Mouse (Mus musculus) cerebellum, adult 2 months (tissue): ENCODE data around the gene Foxk1. TPM values are rescaled to one million over a fixed set of nuclear protein-coding genes. Genes with fewer than 3 reads are reported as not detected.
A peak's percentile ranks its signal among the peaks of the same experiment; 100 is the strongest.

Experiments used
- DNase-seq, 2 experiments: peaks; one replicate each; pipeline ENCODE4 v3.0.0; 2021
- H3K27ac ChIP-seq: fragments of 200-500 bp; 2 replicates; pipeline ENCODE4 v1.5.1; 2012; ENCODE audit warnings: low read length, control low read depth, inconsistent platforms; ENCODE audit not compliant: insufficient read depth
- H3K27me3 ChIP-seq: fragments of 200-500 bp; 2 replicates; pipeline ENCODE4 v1.6.1; 2012; ENCODE audit warnings: inconsistent platforms, mild to moderate bottlenecking, low read length, moderate library complexity; ENCODE audit not compliant: control insufficient read depth, insufficient read depth
- H3K4me1 ChIP-seq: fragments of 200-500 bp; 2 replicates; pipeline ENCODE4 v1.6.1; 2011; ENCODE audit warnings: low read length; ENCODE audit not compliant: control insufficient read depth, insufficient read depth
- H3K4me3 ChIP-seq: fragments of 200-500 bp; replicated peaks from 2 replicates; pipeline ENCODE3; 2011; ENCODE audit warnings: mild to moderate bottlenecking, low read depth, low read length, control low read depth; ENCODE audit not compliant: insufficient read depth
- CTCF ChIP-seq: fragments of 200-500 bp; IDR thresholded peaks from 2 replicates; pipeline ENCODE4 v1.5.1; 2011; ENCODE audit warnings: low read depth, mild to moderate bottlenecking, control low read depth, low read length, moderate library complexity, borderline replicate concordance; ENCODE audit not compliant: insufficient read depth
- POLR2A ChIP-seq: fragments of 200-500 bp; IDR thresholded peaks from 2 replicates; pipeline ENCODE4 v1.6.1; 2011; ENCODE audit warnings: low read length, control low read depth, borderline replicate concordance; ENCODE audit not compliant: insufficient read depth
- WGBS: fragments of 180-500 bp; shearing (Covaris S2); methylation state at CpG from one replicate; pipeline ENCODE4 v1.1.7; 2018; 5-methylcytosine and 5-hydroxymethylcytosine counted together
- polyA plus RNA-seq: library from polyadenylated mRNA; depleted of rRNA; stranded (reverse); fragments of >200 nt; gene quantifications from 2 replicates; pipeline ENCODE4 v1.2.3, GENCODE M21; 2012; rRNA removed

The Foxk1 gene
- polyA plus RNA-seq, 1 experiment = 14.2 TPM

DNA sequence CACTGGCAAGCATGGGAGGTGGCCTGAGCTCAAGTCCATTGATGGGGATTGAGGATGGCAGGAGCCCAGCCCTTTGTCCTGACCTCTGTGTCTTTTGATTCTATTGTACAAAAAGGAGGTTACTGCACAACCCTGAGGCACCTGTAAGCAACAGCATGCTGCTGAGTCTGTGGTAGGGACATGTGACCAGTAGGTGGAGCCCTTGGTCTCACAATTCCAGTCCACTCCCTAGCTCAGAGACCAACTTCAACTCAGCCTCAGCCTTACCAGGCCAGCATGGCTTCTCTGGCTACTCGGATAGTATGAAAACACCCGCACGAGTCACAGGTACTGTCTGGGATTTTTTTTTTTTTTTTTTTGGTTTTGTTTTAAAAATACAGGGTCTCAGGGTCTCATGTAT is 101.1 kb downstream of the Foxk1 start:
- peak; percentile 98 for TF ChIP-seq CTCF
- TF ChIP-seq POLR2A = no peak
- DNase-seq = peak; percentile 89 to 90
- Histone ChIP-seq H3K4me3 (no peak overlapping the region), H3K27me3 (no peaks in the 10 kb centered on the region), H3K27ac (no peak overlapping the region), H3K4me1 (peaks cover 24% of the 10 kb centered on the region)
- WGBS = 1% methylated on average over 3 of the region's 3 CpGs

DNA sequence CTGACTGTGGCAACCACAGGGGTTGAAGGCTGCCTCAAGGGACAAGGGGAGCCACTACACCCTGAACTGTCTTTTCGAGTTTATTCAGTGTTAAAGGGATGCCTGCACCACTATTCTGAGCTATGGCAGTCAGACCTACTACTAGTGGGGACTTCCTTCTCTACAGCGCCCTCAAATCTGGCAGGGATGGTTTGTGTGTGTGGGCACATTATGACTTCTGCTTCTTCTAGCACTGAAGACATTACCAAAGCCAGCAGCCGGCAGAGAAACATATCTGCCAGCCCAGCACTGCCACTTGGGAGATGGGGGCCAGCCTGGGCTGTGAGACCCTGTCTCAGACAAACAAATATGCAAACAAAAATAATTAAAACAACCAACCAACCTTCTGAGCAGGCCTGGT is 102.9 kb downstream of the Foxk1 start:
- no peak for TF ChIP-seq POLR2A
- TF ChIP-seq CTCF = no peak
- Histone ChIP-seq H3K4me1 (peaks cover 35% of the 10 kb centered on the region), H3K4me3 (no peak overlapping the region), H3K27ac (no peak overlapping the region), H3K27me3 (no peaks in the 10 kb centered on the region)
- no peak for DNase-seq
- 67% methylated on average over 3 of the region's 3 CpGs for WGBS

DNA sequence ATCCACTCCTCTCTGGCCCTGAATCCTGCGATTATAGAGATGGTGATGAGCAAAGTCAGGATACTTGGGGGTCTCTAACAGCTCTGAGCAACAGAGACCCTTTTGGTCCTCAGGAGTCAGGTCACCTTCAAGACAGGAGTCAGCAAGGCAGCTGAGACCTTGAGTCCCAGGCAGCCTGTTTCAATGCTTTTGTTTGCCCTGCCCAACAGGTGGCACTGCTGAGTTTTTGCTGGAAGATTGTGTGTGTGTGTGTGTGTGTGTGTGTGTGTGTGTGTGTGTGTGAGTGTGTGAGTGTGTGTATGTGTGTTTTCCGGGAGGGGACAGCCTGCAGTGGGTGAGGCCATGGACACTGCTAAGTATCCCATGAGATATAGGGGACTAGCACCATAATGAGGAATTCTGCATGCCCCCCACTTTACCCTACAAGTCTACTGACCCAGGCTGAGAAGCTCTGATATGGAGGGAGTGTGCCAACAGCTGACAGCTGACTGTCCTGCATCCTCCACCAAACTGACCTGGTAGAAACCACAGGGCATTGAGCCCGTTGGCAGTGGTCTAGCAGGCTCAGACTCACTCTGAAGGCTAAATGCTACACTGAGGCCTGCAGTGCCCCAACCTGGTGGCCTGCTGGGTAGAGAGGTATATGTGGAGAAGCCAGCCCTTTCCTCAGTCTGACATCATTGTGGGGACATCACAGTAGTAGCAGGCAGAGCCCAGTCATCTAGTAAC is 104.6 kb downstream of the Foxk1 start:
- 67% methylated on average over 3 of the region's 3 CpGs for WGBS
- no peak for DNase-seq

DNA sequence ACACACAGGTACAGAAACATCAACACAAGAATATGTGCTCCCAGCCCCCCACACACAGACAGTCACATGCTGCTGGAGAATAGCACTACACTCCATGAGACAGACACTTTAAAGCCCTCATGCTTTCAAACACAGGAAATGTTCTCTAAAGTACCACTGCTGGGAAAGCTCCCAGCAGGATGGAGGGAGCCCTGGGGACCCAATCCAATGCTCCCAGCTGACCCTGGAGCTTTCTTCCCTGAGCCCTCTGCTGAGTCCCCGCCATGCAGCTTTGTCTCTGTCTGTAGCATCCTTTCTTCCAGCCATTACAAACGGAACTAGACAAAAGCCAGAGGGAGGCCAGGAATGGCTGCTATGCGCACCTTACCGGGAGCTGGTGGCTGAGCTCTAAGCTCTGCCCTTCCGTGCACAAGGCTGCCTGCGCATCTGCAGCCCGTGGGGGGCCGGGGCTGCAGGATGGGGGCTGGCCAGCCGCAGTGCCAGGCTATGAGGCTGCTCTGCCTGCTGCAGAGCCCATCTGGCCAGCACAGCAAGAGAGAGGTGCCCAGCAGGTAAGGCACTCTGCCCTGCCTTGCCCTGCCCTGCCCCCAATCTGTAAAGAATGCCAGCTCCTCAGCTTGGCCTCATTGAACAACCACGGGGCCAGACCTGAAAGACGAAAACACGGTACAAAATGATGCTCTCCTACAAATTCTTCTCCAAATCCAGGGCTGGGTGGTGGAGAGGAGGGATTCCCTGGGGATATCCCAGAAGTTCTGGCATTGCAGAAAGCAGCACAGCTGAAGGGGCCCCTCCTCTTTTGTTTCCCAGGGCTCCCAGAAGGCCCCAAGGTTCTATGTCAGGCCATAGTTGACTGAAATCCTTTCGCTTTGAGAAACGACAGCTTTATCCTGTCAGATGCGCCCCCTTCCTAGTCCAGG is 108.1 kb downstream of the Foxk1 start:
- Histone ChIP-seq H3K27me3 (no peaks in the 10 kb centered on the region), H3K4me3 (peak overlapping the region; percentile 50), H3K4me1 (peaks cover 39% of the 10 kb centered on the region), H3K27ac (peak overlapping the region; percentile 84)
- DNase-seq = peak; percentile 83 to 85
- TF ChIP-seq POLR2A = peak; percentile 48; the same call in 1 of the 2 replicates
- no peak for TF ChIP-seq CTCF
- 5% methylated on average over 15 of the region's 15 CpGs for WGBS

More for the DNA sequence above, 104.6 kb downstream of the Foxk1 start:
- no peak overlapping the region for H3K27ac ChIP-seq
- no peaks in the 10 kb centered on the region for H3K27me3 ChIP-seq
- H3K4me1 ChIP-seq = peaks cover 44% of the 10 kb centered on the region
- no peak overlapping the region for H3K4me3 ChIP-seq
- TF ChIP-seq POLR2A (no peak), CTCF (peak; percentile 42; the same call in 1 of the 2 replicates)

DNA sequence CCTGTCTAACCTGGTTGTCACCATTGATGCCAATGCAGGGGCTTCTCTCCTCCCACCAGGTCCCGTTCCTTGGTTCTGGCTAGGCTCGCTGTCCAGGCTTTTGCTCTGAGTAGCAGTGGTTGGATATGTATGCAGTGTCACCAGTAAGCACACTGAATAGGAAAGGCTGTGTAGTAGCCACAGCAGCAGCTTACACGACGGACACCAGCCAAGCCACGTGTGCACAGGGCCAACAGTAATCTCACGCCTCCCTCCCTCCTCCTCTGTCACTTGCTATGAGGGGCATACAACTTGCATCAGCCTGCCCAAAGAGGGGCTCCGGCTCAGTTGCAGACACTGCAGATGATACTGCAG is 108.7 kb downstream of the Foxk1 start:
- TF ChIP-seq POLR2A (no peak), CTCF (no peak)
- DNase-seq = no peak
- Histone ChIP-seq H3K27me3 (no peaks in the 10 kb centered on the region), H3K4me3 (no peak overlapping the region), H3K4me1 (peaks cover 39% of the 10 kb centered on the region), H3K27ac (peak overlapping the region; percentile 84)
- 49% methylated on average over 7 of the region's 7 CpGs for WGBS

Other genes with a start within 250 kb of the Foxk1 start
- 30.3 and 32.7 TPM in 2 replicates for gene Ap5z1, start 62.4 kb downstream of the Foxk1 start, polyA plus RNA-seq
- 0.17 and 0.25 TPM in 2 replicates for gene Papolb, start 128.6 kb downstream of the Foxk1 start, polyA plus RNA-seq
- 28.7 and 31.6 TPM in 2 replicates for gene Radil, start 149.6 kb downstream of the Foxk1 start, polyA plus RNA-seq
- gene Mmd2, start 207.3 kb downstream of the Foxk1 start, polyA plus RNA-seq = 61.1 and 65.6 TPM in 2 replicates
- gene Wipi2, start 226.2 kb downstream of the Foxk1 start, polyA plus RNA-seq = 68.2 and 73.3 TPM in 2 replicates